Comparison of ENCODE assay signal across 14 mouse cellular contexts in genomic region chr8:10989946-10990345, GRCm38 (mm10). TPM values are rescaled to one million over a fixed set of nuclear protein-coding genes. Genes with fewer than 3 reads are reported as not detected.
DNase-seq lines count a peak whose midpoint lies in the region; ATAC-seq and TF ChIP-seq lines count a peak whose summit lies in the region.
"Had no signal": no experiment of that assay in that cellular context is flagged by ENCODE, and none has a peak within 500 bp of the region (broad histone marks: within the 10 kb centered on the region; RNA-seq: fewer than 3 reads in every experiment).

No protein-coding gene starts in this region.

- TF ChIP-seq RAD21 in MEL (IDR thresholded peaks at IDR 0.05; ENCODE audit: low read depth, low read length): no peak

- H3K36me3 ChIP-seq in hindbrain, embryonic 11.5 days (ENCODE audit: control insufficient read depth, insufficient read depth, low read length): no peaks in the 10 kb centered on the region
- H3K36me3 ChIP-seq in hindbrain, embryonic 14.5 days (replicated peaks; ENCODE audit: control insufficient read depth, insufficient read depth): peaks cover 13% of the 10 kb centered on the region
- peaks cover 0 to 66% of the 10 kb centered on the region in 2 experiments; a peak in 2 of 4 replicates for H3K36me3 ChIP-seq in MEL (ENCODE audit: control insufficient read depth in 1 of 2, insufficient read depth in 2 of 2, low read length in 2 of 2)
- peaks cover 12% of the 10 kb centered on the region for H3K36me3 ChIP-seq in forebrain, embryonic 15.5 days
- peaks cover 48% of the 10 kb centered on the region for H3K36me3 ChIP-seq in liver, embryonic 15.5 days (replicated peaks)
- peaks cover 15% of the 10 kb centered on the region for H3K36me3 ChIP-seq in thymus, adult 2 months (ENCODE audit: control insufficient read depth, insufficient read depth, low read length)

- no peak for TF ChIP-seq CTCF in MEL (IDR thresholded peaks at IDR 0.05 in 2 of 3, conservative IDR thresholded peaks at IDR 0.05 in 1 of 3; ENCODE audit: control insufficient read depth in 1 of 3, insufficient read depth in 1 of 3, low read depth in 2 of 3, low read length in 3 of 3, poor library complexity in 1 of 3, severe bottlenecking in 1 of 3)
- TF ChIP-seq CTCF in thymus, adult 2 months (IDR thresholded peaks at IDR 0.05; ENCODE audit: borderline replicate concordance, control insufficient read depth, extremely low read depth, insufficient read depth, low read length, poor library complexity): no peak

- H3K4me2 ChIP-seq in hindbrain, embryonic 11.5 days (replicated peaks; ENCODE audit: low read depth, low read length): no peak overlapping the region
- H3K4me2 ChIP-seq in hindbrain, embryonic 14.5 days (replicated peaks): no peak overlapping the region
- no peak overlapping the region for H3K4me2 ChIP-seq in forebrain, embryonic 15.5 days (replicated peaks)
- peak overlapping the region; percentile 4; the same call in 1 of the 2 replicates for H3K4me2 ChIP-seq in liver, embryonic 15.5 days
- H3K4me2 ChIP-seq: limb, embryonic 12.5 days had no signal

- no peaks in the 10 kb centered on the region for H3K27me3 ChIP-seq in hindbrain, embryonic 11.5 days (ENCODE audit: control insufficient read depth, insufficient read depth, low read length)
- no peaks in the 10 kb centered on the region for H3K27me3 ChIP-seq in hindbrain, embryonic 14.5 days (ENCODE audit: control insufficient read depth, insufficient read depth, low read length)
- H3K27me3 ChIP-seq in MEL (ENCODE audit: control insufficient read depth in 1 of 2, insufficient read depth in 2 of 2, low read length in 2 of 2): no peaks in the 10 kb centered on the region
- H3K27me3 ChIP-seq in forebrain, embryonic 15.5 days: no peaks in the 10 kb centered on the region
- no peaks in the 10 kb centered on the region for H3K27me3 ChIP-seq in liver, embryonic 15.5 days
- no peaks in the 10 kb centered on the region for H3K27me3 ChIP-seq in thymus, adult 2 months (ENCODE audit: control insufficient read depth, insufficient read depth, low read length)
- H3K27me3 ChIP-seq: limb, embryonic 12.5 days had no signal

- peak; percentile 57; the same call in 1 of the 2 replicates for ATAC-seq in hindbrain, embryonic 11.5 days (ENCODE audit: low FRiP score)
- ATAC-seq in hindbrain, embryonic 14.5 days (ENCODE audit: low FRiP score): no peak
- peak; percentile 24; the same call in 1 of the 2 replicates for ATAC-seq in forebrain, embryonic 15.5 days (replicated peaks)
- ATAC-seq in liver, embryonic 15.5 days (ENCODE audit: insufficient read depth): no peak
- no peak for ATAC-seq in granulocyte monocyte progenitor cell, adult 5-6 weeks (replicated peaks; ENCODE audit: poor library complexity, severe bottlenecking)
- no peak for ATAC-seq in megakaryocyte, adult 5-6 weeks (ENCODE audit: poor library complexity, severe bottlenecking)

- H3K9ac ChIP-seq in hindbrain, embryonic 11.5 days (ENCODE audit: low read depth, low read length): no peak overlapping the region
- no peak overlapping the region for H3K9ac ChIP-seq in hindbrain, embryonic 14.5 days
- peak overlapping the region; percentile 56 for H3K9ac ChIP-seq in MEL (ENCODE audit: control insufficient read depth, low read depth, low read length, poor library complexity, severe bottlenecking)
- H3K9ac ChIP-seq in forebrain, embryonic 15.5 days (replicated peaks): 0 out of 2 replicates have a peak overlapping the region, but pooled peaks have one; percentile 19
- H3K9ac ChIP-seq in liver, embryonic 15.5 days: peak overlapping the region; percentile 10; the same call in 1 of the 2 replicates
- H3K9ac ChIP-seq: limb, embryonic 12.5 days had no signal

- 72% methylated on average over 3 of the region's 3 CpGs for WGBS in hindbrain, embryonic 11.5 days
- WGBS in hindbrain, embryonic 14.5 days: 63% methylated on average over 3 of the region's 3 CpGs
- 25% methylated on average over 3 of the region's 3 CpGs for WGBS in forebrain, embryonic 15.5 days
- WGBS in liver, embryonic 15.5 days (ENCODE audit: insufficient replicate concordance): 55% methylated on average over 3 of the region's 3 CpGs
- WGBS in thymus, adult 2 months: 93% methylated on average over 3 of the region's 3 CpGs

- H3K4me3 ChIP-seq in hindbrain, embryonic 11.5 days (ENCODE audit: low read depth, low read length): no peak overlapping the region
- no peak overlapping the region for H3K4me3 ChIP-seq in hindbrain, embryonic 14.5 days (replicated peaks; ENCODE audit: low read length)
- peak overlapping the region in 1 of 2 experiments; percentile 5; a peak in 2 of 4 replicates for H3K4me3 ChIP-seq in MEL (ENCODE audit: control insufficient read depth in 1 of 2, insufficient read depth in 1 of 2, low read depth in 2 of 2, low read length in 2 of 2)
- no peak overlapping the region for H3K4me3 ChIP-seq in forebrain, embryonic 15.5 days
- H3K4me3 ChIP-seq in liver, embryonic 15.5 days (replicated peaks): no peak overlapping the region
- H3K4me3 ChIP-seq in thymus, adult 2 months (ENCODE audit: control insufficient read depth, insufficient read depth, low read length): no peak overlapping the region
- H3K4me3 ChIP-seq: limb, embryonic 12.5 days had no signal

- no peaks in the 10 kb centered on the region for H3K9me3 ChIP-seq in hindbrain, embryonic 11.5 days (ENCODE audit: control insufficient read depth, low read length)
- H3K9me3 ChIP-seq in hindbrain, embryonic 14.5 days (ENCODE audit: control insufficient read depth, low read length): no peaks in the 10 kb centered on the region
- H3K9me3 ChIP-seq in MEL (replicated peaks; ENCODE audit: insufficient read depth, low read length): no peaks in the 10 kb centered on the region
- no peaks in the 10 kb centered on the region for H3K9me3 ChIP-seq in forebrain, embryonic 15.5 days
- no peaks in the 10 kb centered on the region for H3K9me3 ChIP-seq in liver, embryonic 15.5 days (replicated peaks)
- H3K9me3 ChIP-seq: limb, embryonic 12.5 days had no signal

- TF ChIP-seq POLR2A in MEL (IDR thresholded peaks at IDR 0.05; ENCODE audit: control insufficient read depth in 1 of 2, insufficient read depth in 1 of 2, low read depth in 1 of 2, low read length in 2 of 2, poor library complexity in 1 of 2): no peak
- no peak for TF ChIP-seq POLR2A in thymus, adult 2 months (IDR thresholded peaks at IDR 0.05; ENCODE audit: control insufficient read depth, extremely low read depth, insufficient read depth, low read length, poor library complexity)

- H3K79me2 ChIP-seq in MEL (ENCODE audit: control insufficient read depth, insufficient read depth, low read length, poor library complexity): peaks cover 57% of the 10 kb centered on the region

- no peak for TF ChIP-seq EP300 in MEL (IDR thresholded peaks at IDR 0.05; ENCODE audit: low read depth in 1 of 2, low read length in 2 of 2)

- DNase-seq in hindbrain, embryonic 11.5 days (ENCODE audit: low spot score): no peak
- DNase-seq in hindbrain, embryonic 14.5 days (ENCODE audit: low spot score): no peak
- no peak for DNase-seq in MEL (ENCODE audit: low read depth, low spot score)
- no peak for DNase-seq in thymus, adult 2 months
- DNase-seq: adrenal gland, postnatal 10 days; cerebellum, adult 9-11 months; gastrocnemius, postnatal 14 days; kidney, adult 8-10 months; thymus, postnatal 14 days had no signal

- H3K4me1 ChIP-seq in hindbrain, embryonic 11.5 days (replicated peaks; ENCODE audit: control insufficient read depth, insufficient read depth, low read length): peaks cover 6% of the 10 kb centered on the region
- peaks cover 35% of the 10 kb centered on the region for H3K4me1 ChIP-seq in hindbrain, embryonic 14.5 days (replicated peaks; ENCODE audit: control insufficient read depth, insufficient read depth, low read length)
- H3K4me1 ChIP-seq in MEL (ENCODE audit: control insufficient read depth in 1 of 2, insufficient read depth in 2 of 2, low read length in 2 of 2): peaks cover 19 to 57% of the 10 kb centered on the region in 2 experiments
- H3K4me1 ChIP-seq in forebrain, embryonic 15.5 days: peaks cover 39% of the 10 kb centered on the region
- peaks cover 97% of the 10 kb centered on the region for H3K4me1 ChIP-seq in liver, embryonic 15.5 days (replicated peaks)
- H3K4me1 ChIP-seq in thymus, adult 2 months (replicated peaks; ENCODE audit: control insufficient read depth, insufficient read depth, low read length): peaks cover 15% of the 10 kb centered on the region

- H3K27ac ChIP-seq in hindbrain, embryonic 11.5 days (ENCODE audit: low read depth, low read length): peak overlapping the region; percentile 70
- H3K27ac ChIP-seq in hindbrain, embryonic 14.5 days: no peak overlapping the region; the same call in 1 of the 2 replicates
- H3K27ac ChIP-seq in MEL (ENCODE audit: control insufficient read depth, low read depth, low read length): peak overlapping the region; percentile 91
- H3K27ac ChIP-seq in forebrain, embryonic 15.5 days (replicated peaks): peak overlapping the region; percentile 69; the same call in 1 of the 2 replicates
- H3K27ac ChIP-seq in liver, embryonic 15.5 days (replicated peaks): peak overlapping the region; percentile 56
- no peak overlapping the region for H3K27ac ChIP-seq in thymus, adult 2 months (ENCODE audit: control insufficient read depth, insufficient read depth, low read length)
- H3K27ac ChIP-seq: limb, embryonic 12.5 days had no signal

TF ChIP-seq in MEL, 35 proteins besides CTCF, POLR2A, EP300 and RAD21 (continues in another document):
- TF ChIP-seq JUND (IDR thresholded peaks at IDR 0.05; ENCODE audit: low read depth, low read length) (no peak), MYB (IDR thresholded peaks at IDR 0.05; ENCODE audit: low read depth, low read length) (no peak), TBP (IDR thresholded peaks at IDR 0.05; ENCODE audit: low read depth, low read length) (no peak), MAZ (IDR thresholded peaks at IDR 0.05; ENCODE audit: low read depth, low read length) (no peak), MYC (IDR thresholded peaks at IDR 0.05; ENCODE audit: low read depth, low read length) (no peak), NRF1 (IDR thresholded peaks at IDR 0.05; ENCODE audit: insufficient read depth, low read depth, low read length, poor library complexity, severe bottlenecking) (no peak)

RNA-seq across cellular contexts. Expression of gene Irs2, which starts 18.3 kb away (rescaled TPM):
- polyA plus RNA-seq in hindbrain, embryonic 11.5 days (2014; fragmentation: Nextera tagmentation; extraction: Ambion mirVana): 5.6 and 6.1 TPM in 2 replicates
- polyA plus RNA-seq in hindbrain, embryonic 14.5 days (2014; fragmentation: Nextera tagmentation; extraction: Ambion mirVana): 5.4 and 5.8 TPM in 2 replicates
- 12.4 and 16.4 TPM in 2 replicates for total RNA-seq in MEL (2012; rRNA removed)
- 10 to 100 TPM in 1 of 2 experiments, not detected in 1; 23.1 TPM for polyA plus RNA-seq in MEL (2012; ENCODE audit: insufficient read depth in 1 of 2, insufficient read length in 2 of 2, low read depth in 1 of 2, low replicate concordance in 2 of 2, missing spikeins in 1 of 2)
- polyA plus RNA-seq in forebrain, embryonic 15.5 days (2015; fragmentation: Nextera tagmentation; extraction: Ambion mirVana): 7.1 and 7.5 TPM in 2 replicates
- polyA plus RNA-seq in liver, embryonic 15.5 days (2015; fragmentation: Nextera tagmentation; extraction: Ambion mirVana): 4.0 and 5.2 TPM in 2 replicates
- 17.1 and 20.4 TPM in 2 replicates for polyA plus RNA-seq in thymus, adult 2 months (2012; rRNA removed)
- total RNA-seq in granulocyte monocyte progenitor cell, adult 5-6 weeks (2014; fragmentation: Nextera tagmentation): 3.5 and 5.3 TPM in 2 replicates
- 2.3 and 2.7 TPM in 2 replicates for total RNA-seq in granulocyte monocyte progenitor cell, adult 5-6 weeks (2017)
- 12.3 and 12.5 TPM in 2 replicates for total RNA-seq in megakaryocyte, adult 5-6 weeks (2015)
- total RNA-seq in megakaryocyte, adult 5-6 weeks (2017): 7.6 and 10.9 TPM in 2 replicates

Comparison
In these comparisons a context has a peak if more than half of its experiments do, and no peak if none do; other contexts are left out.
1. ATAC-seq: peak in hindbrain, embryonic 11.5 days (single experiment) and forebrain, embryonic 15.5 days (single experiment); none in hindbrain, embryonic 14.5 days (single experiment), liver, embryonic 15.5 days (single experiment), granulocyte monocyte progenitor cell, adult 5-6 weeks (single experiment) and megakaryocyte, adult 5-6 weeks (single experiment).
2. H3K27ac ChIP-seq: peak in hindbrain, embryonic 11.5 days (single experiment), MEL (single experiment), forebrain, embryonic 15.5 days (single experiment) and liver, embryonic 15.5 days (single experiment); none in hindbrain, embryonic 14.5 days (single experiment) and thymus, adult 2 months (single experiment).
3. H3K9ac ChIP-seq: peak in MEL (single experiment), forebrain, embryonic 15.5 days (single experiment) and liver, embryonic 15.5 days (single experiment); none in hindbrain, embryonic 11.5 days (single experiment) and hindbrain, embryonic 14.5 days (single experiment).